Mouse (Mus musculus) liver, adult (tissue): ENCODE data around the gene B9d2.
A peak's percentile ranks its signal among the peaks of the same experiment; 100 is the strongest.

ENCODE experiments used
- GATA4 ChIP-seq: IDR thresholded peaks from 2 replicates; pipeline ENCODE4 v1.6.1; 2014; ENCODE audit warnings: mild to moderate bottlenecking, low read length; ENCODE audit not compliant: insufficient replicate concordance

B9d2 gene

DNA sequence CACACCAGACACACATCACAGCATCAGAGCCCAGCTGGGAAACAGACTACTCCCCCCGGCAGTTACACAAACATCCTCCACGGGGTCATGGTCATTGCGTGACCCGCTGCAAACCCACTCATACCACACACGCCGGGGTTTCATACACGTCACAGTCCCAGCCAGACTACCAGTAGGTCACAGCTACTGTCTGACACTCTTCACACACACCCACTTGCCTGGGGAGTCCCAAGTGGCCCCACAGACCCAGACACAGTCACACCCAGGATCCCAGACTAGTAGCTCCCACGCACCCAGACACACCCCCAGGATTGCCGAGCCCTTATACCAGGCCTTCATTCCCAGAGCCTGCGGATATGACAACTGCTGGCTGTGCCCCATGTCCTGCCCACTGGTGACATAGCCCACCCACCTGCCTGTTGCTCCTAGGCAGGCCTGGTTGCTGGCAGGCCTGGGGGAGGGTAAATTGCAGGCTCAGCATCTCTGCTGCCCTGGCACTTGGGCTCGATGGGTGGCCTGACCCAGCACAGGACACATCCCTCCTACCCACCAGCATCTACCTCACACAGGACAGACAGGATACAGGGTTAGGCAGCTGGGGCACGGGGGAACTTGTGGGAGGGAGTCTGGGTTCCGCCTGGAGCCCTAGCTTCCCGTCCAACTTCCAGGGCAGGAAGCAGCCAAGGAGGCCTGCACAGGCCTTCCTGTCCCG, 27.2 kb downstream of the B9d2 start:
- peak; percentile 16; the same call in 1 of the 2 replicates for TF ChIP-seq GATA4

DNA sequence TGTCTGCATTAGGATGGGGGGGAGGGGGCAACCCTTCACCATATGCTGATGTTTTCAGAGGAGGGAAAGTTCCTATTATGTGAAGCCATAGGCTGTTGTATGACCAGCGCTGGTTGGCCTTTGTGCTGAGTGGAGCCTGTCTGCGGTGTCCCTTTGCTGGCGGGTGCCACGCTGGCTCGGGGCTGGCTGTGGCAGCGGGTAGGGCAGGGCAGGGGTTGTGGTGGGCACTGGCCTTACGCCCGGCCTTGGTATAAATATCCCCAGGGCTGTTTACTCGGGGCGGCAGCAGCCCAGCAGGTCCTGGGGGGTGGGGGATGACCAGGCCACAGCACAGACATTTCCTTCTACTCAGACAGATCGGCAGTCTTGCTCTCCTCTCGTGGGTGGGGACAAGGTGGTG, 29.4 kb downstream of the B9d2 start:
- no peak for TF ChIP-seq GATA4

DNA sequence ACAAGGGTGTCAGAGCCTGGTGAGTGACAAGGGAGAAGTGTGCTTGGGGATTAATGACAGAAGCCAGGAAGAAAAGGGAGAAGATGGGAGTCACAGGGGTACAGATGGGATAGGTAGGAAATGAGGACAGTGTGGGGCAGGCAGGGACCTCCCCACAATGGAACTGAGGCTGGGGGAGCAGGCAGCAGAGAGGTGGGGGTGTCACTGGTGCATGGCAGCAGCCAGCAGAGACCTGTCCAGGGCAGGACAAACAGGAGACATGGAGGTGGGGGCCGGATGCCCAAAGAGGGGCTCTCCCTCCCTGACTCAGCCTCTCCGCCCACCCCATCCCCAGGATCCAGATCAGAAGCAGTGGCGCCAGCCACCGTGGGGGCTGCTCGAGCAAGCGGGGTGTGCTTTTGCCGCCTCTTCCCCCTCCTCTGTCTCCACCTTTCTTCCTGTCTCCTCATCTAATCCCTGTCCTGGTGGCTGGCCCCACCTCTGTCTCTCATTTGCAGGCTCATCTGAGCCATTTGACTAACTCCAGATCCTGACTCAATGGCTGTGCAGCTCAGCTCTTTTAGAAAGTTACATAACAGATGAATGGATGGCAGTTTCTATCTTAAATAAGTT, 30.0 kb downstream of the B9d2 start:
- no peak for TF ChIP-seq GATA4

DNA sequence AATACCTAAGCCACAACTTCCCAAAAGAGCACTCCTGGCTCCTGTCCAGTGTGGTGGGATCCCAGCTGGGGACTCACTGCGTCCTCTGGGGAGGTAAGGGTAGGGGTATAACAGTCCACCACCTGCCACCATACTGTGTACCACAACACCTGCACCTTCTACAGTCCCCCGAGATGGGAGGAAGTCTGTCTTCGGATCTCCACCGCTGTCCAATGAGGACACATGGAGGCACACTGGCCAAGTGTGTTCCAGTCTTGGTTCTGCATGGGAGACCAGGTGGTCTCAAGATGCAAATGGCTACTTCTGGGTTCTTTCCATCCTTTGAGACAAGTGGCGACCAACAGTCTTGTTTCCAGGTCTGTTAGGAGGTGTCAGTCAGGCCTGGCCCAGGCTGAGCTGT, 30.6 kb downstream of the B9d2 start:
- TF ChIP-seq GATA4 = no peak

DNA sequence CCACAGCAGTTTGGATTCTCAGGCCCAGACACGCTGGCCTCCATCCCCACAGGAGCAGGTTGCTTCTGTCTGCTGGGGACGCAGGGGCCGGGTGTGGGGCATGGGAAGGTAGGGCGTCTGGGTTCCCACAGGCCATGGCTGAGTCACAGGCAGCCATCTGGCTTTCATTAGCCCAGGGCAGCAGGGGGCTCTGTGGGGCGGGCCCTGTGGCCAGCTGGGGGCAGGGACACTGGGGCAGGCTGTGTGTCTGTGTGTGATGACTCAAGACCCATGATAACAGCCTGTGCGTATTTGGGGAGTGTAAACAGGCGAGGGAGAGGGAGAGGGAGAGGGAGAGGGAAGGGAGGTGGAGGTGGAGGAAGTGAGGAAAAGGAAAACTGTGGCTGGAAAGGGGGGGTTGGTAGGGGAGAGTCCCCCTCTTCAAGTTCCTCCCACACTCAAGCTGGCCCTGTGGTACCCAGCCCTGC, 31.2 kb downstream of the B9d2 start:
- no peak for TF ChIP-seq GATA4

DNA sequence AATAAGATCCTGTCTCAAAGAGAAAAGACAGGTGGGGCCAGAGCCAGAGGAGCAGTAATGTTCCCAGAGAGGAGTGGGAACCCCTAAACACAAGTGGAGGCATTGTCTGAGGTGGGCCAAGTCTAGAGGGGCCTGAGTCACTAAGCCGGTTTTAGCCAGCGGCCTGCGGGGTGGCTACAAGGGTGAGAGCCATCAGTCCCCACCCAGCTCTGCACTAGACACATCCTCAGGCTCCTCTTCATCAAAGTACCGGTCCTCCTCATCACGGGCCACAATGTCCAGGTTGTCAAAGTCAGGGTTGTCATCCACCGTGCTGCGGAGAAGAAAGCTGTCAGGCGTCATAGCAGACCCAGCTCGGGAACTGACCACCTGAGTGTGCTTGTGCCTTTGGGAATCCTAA, 32.2 kb downstream of the B9d2 start:
- TF ChIP-seq GATA4 = no peak

DNA sequence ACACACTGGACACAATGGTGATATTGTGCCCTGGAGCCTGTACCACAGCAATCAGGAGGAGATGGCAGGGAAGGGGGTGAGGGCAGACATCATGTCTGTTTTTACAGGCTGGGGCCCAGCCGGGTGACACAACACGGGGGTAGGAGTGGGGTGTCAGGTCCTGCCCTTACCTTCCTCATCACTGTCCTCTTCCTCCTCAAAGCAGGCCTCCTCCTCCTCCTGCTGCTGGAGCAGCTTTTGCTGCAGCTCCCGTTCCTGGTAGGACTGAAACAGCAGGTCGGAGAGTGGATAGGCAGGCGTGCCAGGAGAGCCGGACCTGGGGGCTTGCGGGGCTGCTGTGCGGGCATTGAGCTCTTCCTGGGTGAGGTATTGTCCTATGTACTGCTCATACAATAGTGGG, 34.0 kb downstream of the B9d2 start:
- no peak for TF ChIP-seq GATA4

DNA sequence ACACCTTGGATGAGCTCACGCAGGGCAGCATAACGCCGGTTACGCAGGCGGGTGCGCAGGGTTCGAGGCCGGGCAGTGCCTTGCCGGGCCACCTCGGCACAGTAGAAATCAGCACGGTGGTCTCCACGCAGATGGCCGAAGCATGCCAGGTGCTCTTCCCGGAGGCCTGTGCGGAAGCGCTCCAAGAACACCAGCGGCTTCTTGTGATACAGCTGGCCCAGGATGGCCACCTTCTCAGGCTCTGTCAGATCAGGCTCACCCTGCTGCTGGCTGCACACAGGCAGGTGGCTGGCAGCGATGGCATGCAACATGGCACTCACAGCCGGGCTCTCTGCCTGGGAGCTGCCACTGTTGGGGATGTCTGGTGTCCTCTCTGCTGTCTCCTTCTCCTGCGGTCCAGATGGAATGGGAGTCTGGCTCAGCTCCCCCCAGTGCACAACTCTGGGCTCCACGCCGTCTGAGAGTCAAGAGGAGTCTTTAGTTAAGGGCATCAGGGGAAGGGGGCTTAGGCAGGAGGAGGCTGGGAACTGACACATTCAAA, 35.2 kb downstream of the B9d2 start:
- TF ChIP-seq GATA4 = no peak

DNA sequence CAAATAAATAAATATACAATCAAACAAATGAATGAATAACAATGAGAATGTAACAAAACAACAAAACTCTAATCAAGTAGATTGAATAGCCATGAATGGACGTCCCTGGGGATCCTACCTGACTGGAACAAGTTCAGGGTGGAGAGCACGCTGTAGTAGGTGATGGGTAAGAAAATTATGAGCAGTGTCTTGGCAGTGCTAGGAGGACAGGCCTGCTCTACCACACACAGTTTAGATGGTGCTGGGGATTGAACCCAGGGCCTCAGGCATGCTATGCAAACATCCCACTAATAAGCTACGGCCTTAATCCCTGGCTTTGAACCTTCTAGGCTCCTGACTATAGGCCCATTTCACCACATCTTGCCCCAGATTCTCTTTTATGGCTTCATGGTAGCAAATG, 36.9 kb downstream of the B9d2 start:
- TF ChIP-seq GATA4 = no peak

DNA sequence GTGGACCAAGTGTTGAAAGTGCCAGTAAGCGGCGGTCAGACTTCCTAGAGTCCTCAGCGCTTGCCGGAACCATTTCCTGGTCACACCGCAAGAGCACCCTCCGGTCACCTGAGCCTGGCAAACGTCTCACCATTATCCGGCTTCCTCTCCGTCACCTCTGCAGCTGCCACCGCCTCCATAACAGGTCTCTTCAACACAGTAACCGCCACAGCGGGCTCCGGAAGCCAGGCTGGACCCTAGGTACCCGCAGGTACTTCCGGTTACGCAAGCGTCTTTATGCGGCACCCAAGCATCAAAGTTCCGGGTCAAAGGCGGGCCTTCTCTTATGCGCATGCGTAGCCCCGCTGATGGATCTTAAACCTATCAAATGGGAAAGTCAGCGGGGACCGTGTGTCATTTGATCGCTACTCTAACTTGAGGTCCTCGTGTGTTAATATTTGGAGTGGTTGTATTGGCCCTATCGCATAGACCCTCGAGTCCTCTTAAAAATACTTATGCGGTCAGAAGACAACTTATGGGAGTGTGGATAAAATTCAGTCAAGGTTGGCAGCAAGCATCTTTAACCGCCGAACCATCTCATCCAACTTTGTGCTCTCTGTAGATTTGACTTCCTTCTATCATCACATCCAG, 38.3 kb downstream of the B9d2 start, which contains the start of gene Ccdc97:
Gene Ccdc97, minus strand, starts transcription at position 301 of the 630 bp plus-strand sequence.
- no peak for TF ChIP-seq GATA4

DNA sequence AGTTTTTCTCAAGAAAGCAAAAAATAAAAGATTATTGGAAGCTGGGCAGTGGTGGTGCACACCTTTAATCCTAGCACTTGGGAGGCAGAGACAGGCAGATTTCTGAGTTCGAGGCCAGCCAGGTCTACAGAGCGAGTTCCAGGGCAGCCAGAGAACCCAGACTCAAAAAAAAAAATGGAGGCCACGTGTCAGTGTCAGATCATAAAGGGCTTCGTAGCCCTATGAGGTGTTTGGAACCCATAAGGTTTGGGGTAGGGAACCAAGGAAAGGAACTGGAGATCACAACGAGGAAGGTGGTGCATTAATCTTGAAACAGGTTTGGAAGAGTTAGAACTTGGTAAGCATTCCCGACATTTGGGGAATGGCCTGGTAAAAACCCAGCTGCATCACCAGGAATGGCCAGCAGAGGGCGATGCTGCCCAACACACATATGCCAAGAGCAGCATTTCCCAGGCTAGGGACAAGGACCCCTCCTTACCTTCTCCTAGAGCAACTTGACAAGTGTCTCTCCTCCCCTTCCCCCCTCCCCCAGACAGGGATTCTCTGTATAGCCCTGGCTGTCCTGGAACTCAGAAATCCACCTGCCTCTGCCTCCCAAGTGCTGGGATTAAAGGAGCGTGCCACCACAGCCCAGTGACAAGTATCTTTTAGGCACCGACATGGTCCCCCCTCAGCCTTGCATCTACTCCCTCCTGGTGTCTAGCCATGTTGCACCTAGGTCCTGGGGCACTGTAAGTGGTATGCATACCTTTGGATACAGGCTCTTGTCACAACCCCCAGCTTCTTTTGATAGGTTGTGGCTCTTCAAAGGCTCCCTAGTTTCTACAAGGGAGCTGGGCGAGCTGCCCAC, 39.4 kb downstream of the B9d2 start:
- no peak for TF ChIP-seq GATA4

DNA sequence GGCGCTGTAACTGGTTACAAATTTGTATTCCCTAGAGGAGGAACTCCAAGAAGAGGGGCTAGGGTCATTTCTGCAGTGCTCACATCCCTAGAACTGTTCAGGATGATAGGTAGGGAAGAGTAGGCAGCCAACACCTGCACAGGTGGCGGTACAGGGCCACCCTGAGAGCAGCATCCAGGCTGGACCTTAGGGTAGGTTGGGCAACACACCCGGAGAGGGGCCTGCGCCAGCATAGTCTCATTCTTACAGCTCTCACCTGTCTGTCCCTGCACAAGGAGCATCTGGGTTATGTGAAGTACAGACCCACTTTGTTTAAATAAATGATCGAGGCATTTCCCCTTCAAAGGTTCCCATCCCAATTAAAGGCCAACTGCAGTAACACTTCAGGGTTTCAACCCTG, 40.2 kb downstream of the B9d2 start:
- no peak for TF ChIP-seq GATA4

DNA sequence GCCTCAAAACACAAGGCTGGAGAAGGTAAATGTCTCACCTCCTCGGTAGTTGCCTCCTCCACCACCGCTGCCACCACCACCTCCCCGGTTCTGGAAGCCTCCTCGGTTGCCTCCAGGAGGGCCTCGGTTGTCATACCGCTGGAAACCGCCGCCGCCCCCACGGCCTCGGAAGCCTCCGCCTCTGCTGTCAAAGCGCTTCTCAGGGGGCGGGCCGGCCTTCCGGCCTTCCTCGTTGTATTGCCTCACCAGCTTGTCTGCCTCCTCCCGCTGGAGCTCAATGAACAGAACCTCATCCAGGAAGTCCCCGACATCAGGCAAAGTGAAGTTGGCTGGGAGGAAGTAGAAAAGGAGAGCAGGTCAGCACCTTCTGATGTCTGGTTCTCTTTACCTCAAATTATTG, 45.3 kb downstream of the B9d2 start:
- TF ChIP-seq GATA4 = no peak

DNA sequence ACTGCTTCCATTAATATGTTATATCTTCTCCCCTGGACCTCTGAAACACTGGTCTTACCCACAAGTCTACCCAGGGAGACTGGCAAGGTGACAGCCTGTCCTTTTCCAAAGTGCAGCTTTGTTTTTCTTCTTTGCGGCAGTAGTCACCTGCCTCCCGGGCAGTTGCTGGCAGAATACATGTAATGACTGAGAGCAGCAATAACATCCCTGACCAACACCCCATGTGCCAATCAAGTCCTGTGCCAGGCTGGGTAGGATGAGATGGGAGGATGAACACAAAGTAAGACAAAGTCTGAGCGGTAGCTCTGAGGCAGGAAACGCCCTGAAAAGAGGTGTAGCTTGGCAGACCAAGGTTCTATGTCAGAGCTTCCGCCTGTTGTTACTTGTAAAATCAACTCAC, 47.2 kb downstream of the B9d2 start:
- TF ChIP-seq GATA4 = no peak

DNA sequence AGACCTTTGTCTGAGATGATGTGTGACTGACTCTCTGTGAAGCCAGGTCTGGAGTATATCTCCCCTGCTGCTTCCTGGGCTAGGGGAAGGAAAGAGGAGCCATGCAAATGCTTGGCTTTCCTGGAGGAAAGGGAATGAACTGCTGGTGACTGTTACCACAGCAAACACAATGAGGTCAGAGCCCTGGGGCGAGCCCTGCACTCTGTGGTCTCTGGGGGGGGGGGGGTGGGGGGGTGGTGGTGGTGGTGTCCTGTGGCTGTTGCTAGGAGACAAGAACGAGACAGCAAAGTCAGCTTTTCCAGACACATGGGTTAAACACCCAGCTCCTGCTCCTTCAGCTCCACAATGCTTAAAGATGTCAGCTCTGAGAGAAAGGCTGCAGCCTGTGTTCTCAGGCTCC, 48.8 kb downstream of the B9d2 start:
- no peak for TF ChIP-seq GATA4

DNA sequence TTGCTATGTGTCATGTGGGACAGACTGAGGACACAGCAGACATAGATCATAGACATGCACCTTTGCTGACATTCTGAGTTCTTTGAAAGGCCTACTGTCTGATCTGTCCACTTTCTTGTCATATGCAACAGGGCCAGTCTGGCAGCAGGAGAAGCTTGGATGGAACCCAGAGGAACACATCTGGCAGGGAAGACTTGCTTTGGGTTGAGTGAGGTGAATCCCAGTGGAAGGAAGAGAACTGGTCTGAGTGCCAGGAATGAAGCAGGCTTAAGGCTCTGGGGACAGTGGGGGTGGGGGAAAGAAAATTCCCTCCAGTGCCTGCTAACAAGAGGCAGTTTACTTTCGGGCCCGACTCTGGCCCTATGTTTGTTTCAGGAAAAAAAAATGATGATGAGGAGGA, 49.3 kb downstream of the B9d2 start:
- TF ChIP-seq GATA4 = no peak
